Mouse (Mus musculus) small intestine, adult 2 months (tissue): Measurements from ENCODE around the gene St7. TPM values are rescaled to one million over a fixed set of nuclear protein-coding genes. Genes with fewer than 3 reads are reported as not detected.

ENCODE experiments used
- H3K27ac ChIP-seq: fragments of 200-500 bp; 2 replicates; pipeline ENCODE4 v1.5.1; 2012; ENCODE audit warnings: low read depth, low read length, control low read depth, inconsistent platforms; ENCODE audit not compliant: insufficient read depth
- H3K27me3 ChIP-seq: fragments of 200-500 bp; 2 replicates; pipeline ENCODE4 v1.6.1; 2012; ENCODE audit warnings: mild to moderate bottlenecking, moderate library complexity, low read length, inconsistent platforms; ENCODE audit not compliant: control insufficient read depth, insufficient read depth
- H3K36me3 ChIP-seq: fragments of 200-500 bp; 2 replicates; pipeline ENCODE4 v1.6.1; 2012; ENCODE audit warnings: mild to moderate bottlenecking, low read length, control low read depth, inconsistent platforms; ENCODE audit not compliant: control insufficient read depth, insufficient read depth
- H3K4me1 ChIP-seq: fragments of 200-500 bp; 2 replicates; pipeline ENCODE4 v1.6.1; 2012; ENCODE audit warnings: low read length, inconsistent platforms, mixed read lengths; ENCODE audit not compliant: control insufficient read depth, insufficient read depth, insufficient read length
- H3K4me3 ChIP-seq: fragments of 200-500 bp; 2 replicates; pipeline ENCODE4 v1.5.1; 2012; ENCODE audit warnings: low read depth, mild to moderate bottlenecking, control low read depth, inconsistent platforms, low read length, moderate library complexity
- CTCF ChIP-seq: fragments of 200-500 bp; IDR thresholded peaks from 2 replicates; pipeline ENCODE4 v1.5.1; 2012; ENCODE audit warnings: low read depth, mild to moderate bottlenecking, control low read depth, inconsistent platforms, low read length, moderate library complexity, mixed read lengths; ENCODE audit not compliant: insufficient replicate concordance, insufficient read length; ENCODE audit errors: extremely low read depth
- POLR2A ChIP-seq: fragments of 200-500 bp; IDR thresholded peaks from 2 replicates; pipeline ENCODE4 v1.6.1; 2012; ENCODE audit warnings: low read depth, mild to moderate bottlenecking, control low read depth, inconsistent platforms, low read length, moderate library complexity
- WGBS: fragments of 180-500 bp; shearing (Covaris S2); methylation state at CpG from one replicate; pipeline ENCODE4 v1.1.7; 2018; 5-methylcytosine and 5-hydroxymethylcytosine counted together
- polyA plus RNA-seq: library from polyadenylated mRNA; depleted of rRNA; stranded (reverse); fragments of >200 nt; gene quantifications from 2 replicates; pipeline ENCODE4 v1.2.3, GENCODE M21; 2012

Gene St7
- polyA plus RNA-seq, 1 experiment, result 3.3 TPM

DNA sequence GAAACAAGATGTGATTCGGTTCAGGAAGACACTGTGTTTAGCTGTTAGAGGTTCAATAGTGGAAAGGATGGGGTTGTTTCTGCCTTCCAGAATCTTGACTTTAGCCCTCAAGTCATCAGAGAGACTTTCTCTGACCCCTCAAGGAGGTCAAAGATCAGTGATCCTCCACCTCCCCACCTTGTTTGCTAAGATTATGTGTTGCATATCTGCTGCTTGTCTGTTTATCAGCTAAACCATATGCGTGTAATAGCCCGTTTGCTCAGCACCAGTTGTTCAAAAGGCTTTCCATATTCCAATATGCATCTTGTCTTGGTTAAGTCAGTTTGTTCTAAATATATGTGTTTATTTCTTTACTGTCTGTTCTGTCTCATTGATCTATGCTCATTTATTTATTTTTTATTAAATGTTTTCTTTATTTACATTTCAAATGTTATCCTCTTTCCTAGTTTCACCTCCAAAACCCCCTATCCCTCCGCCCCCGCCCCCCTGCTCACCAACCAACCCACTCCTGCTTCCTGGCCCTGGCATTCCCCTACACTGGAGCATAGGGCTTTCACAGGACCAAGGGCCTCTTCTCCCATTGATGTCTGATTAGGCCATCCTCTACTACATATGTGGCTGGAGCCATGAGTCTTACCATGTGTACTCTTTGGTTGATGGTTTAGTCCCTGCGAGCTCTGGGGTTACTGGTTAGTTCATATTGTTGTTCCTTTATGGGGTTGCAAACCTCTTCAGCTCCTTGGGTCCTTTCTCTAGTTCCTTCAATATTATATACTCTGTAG is 84.5 kb downstream of the St7 start:
- H3K4me1 ChIP-seq, result peaks cover 3% of the 10 kb centered on the region
- no peak overlapping the region for H3K27ac ChIP-seq
- TF ChIP-seq POLR2A (no peak), CTCF (no peak)
- no peaks in the 10 kb centered on the region for H3K36me3 ChIP-seq
- WGBS, result 80% methylated on average over 6 of the region's 6 CpGs
- no peaks in the 10 kb centered on the region for H3K27me3 ChIP-seq
- no peak overlapping the region for H3K4me3 ChIP-seq

DNA sequence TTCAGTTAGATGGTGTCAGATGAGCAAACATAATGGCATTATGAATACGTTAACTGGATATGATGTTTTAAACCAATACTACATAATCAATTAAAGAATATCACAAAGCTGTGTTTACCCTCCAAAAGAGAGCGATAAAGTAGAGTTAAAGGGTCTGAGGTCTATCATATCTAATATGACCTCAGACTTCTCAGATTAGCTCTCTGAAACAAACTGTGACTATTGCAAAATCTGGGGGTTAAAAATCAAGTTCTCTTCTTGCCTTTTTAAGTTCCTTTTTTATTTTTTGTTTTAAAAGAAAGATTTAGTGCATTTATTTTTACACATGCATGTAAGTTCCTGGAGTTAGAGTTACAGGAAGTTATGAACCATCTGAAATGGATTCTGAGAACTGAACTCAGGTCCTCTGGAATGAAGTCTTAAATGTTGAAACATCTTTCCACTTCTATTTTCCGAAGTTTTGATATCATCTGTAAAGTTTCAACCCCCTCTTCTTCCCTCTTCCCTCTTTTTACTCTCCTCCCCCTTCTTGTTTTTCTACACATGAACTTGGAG is 86.0 kb downstream of the St7 start:
- no peaks in the 10 kb centered on the region for H3K36me3 ChIP-seq
- no peaks in the 10 kb centered on the region for H3K27me3 ChIP-seq
- TF ChIP-seq POLR2A, result no peak
- TF ChIP-seq CTCF, result no peak
- no peak overlapping the region for H3K4me3 ChIP-seq
- WGBS, result 90% methylated on average over 3 of the region's 3 CpGs
- no peak overlapping the region for H3K27ac ChIP-seq
- peaks cover 3% of the 10 kb centered on the region; the same call in 1 of the 2 replicates for H3K4me1 ChIP-seq

DNA sequence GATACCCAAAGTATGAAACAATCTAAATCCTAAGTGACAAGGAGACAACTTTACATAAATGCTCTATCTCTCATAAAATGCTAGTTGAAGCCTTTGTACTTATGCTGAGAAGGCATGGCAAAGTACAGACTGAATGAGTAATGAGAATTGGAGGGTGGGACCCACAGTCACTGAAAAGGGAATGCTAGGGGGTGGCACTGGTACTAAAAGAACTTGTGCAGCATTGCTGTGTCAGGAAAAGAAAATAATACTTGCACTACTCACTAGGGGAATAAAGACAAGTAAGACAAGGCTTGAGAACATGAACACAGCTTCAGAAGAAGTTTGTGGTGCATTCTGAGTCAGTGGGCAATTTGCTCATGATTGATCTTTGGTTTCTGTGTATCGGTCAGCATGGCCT is 90.8 kb downstream of the St7 start:
- H3K27ac ChIP-seq, result no peak overlapping the region
- no peak for TF ChIP-seq POLR2A
- TF ChIP-seq CTCF, result no peak
- 0 out of 2 replicates have a peak, but pooled peaks cover 2% of the 10 kb centered on the region for H3K4me1 ChIP-seq
- no peaks in the 10 kb centered on the region for H3K36me3 ChIP-seq
- H3K27me3 ChIP-seq, result no peaks in the 10 kb centered on the region
- WGBS, result 97% methylated on average over 1 of the region's 1 CpGs
- no peak overlapping the region for H3K4me3 ChIP-seq

DNA sequence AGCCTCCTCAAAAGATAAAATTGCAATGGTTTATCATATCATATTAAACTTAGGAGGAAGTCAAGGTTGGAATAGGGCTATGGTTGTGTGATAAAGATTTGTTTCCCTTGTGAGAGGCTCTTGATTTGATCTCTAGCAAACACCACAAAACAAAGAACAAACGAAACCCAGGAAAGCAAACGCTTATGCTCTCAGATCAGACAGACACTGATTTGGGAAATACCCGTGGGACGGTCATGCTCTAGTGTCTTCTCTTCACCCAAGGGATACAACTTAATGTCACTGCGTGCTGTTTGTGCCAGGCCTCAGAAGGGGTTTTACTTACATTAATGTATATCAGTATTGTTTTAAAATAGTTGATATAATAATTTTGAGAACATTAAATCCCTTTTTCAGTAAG is 91.8 kb downstream of the St7 start:
- Histone ChIP-seq H3K4me1 (0 out of 2 replicates have a peak, but pooled peaks cover 2% of the 10 kb centered on the region), H3K27me3 (no peaks in the 10 kb centered on the region), H3K27ac (no peak overlapping the region), H3K36me3 (no peaks in the 10 kb centered on the region), H3K4me3 (no peak overlapping the region)
- TF ChIP-seq CTCF (no peak), POLR2A (no peak)
- WGBS, result 68% methylated on average over 5 of the region's 5 CpGs

DNA sequence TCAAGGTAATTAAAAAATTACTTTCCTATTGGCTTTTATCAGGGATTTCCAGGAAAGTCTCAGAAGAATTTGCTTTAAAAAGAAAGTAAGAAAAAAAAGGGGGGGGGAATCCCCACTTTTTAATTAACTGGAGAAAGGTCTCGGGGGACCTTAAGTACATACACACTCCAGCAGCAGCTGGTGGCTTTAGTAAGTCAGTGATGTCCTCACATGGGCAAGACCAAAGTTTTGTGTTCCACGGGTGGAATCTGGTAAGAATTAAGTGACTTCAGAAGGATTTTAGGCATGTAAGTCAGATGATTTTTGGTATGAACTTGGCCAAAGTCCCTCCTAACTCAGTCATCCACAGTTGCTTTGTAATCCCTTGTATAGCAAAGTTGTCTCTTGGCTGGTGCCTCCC is 92.5 kb downstream of the St7 start:
- H3K27me3 ChIP-seq, result no peaks in the 10 kb centered on the region
- no peak for TF ChIP-seq CTCF
- TF ChIP-seq POLR2A, result no peak
- H3K4me3 ChIP-seq, result no peak overlapping the region
- 74% methylated on average over 2 of the region's 2 CpGs for WGBS
- H3K4me1 ChIP-seq, result 0 out of 2 replicates have a peak, but pooled peaks cover 2% of the 10 kb centered on the region
- no peak overlapping the region for H3K27ac ChIP-seq
- no peaks in the 10 kb centered on the region for H3K36me3 ChIP-seq

DNA sequence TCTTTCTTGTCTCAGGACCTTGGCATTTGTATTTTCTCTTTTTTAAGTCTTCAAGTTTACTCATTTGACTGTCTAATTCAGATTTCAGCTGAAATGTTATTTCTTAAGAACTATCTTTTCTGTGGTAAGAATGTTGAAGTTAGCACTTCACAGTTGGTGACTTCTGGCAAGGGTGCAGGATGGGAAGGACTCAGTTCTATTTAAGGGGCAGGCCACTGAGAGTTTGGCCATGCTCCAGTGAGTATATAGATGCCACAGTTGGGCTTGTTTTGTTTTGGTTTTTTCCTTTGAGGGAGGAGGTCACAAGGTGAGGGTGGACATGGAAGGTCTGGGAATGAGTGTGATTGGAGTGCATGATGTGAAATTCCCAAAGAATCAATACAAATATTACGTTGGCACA is 95.1 kb downstream of the St7 start:
- no peak overlapping the region for H3K27ac ChIP-seq
- H3K27me3 ChIP-seq, result no peaks in the 10 kb centered on the region
- H3K4me1 ChIP-seq, result no peaks in the 10 kb centered on the region
- TF ChIP-seq CTCF, result no peak
- TF ChIP-seq POLR2A, result no peak
- no peaks in the 10 kb centered on the region for H3K36me3 ChIP-seq
- no peak overlapping the region for H3K4me3 ChIP-seq
- 60% methylated on average over 1 of the region's 1 CpGs for WGBS

DNA sequence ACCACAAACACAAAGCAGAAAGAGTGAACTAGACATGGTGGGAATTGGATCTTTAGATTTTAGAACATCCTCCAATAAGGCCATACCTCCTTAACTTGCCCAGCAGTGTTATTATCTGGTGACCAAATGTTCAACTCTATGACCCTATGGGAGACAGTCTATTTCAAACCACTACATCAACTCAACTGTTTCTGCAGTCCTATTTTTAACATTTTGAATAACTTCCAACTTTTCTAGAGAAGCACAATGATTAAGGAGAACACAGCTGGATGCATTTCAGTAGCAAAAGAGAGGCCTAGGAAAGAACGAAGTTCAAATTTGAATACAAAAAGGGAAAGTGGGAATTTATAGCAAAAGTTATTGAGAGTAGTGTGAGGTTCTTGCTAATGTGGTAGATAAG is 97.5 kb downstream of the St7 start:
- 78% methylated on average over 1 of the region's 1 CpGs for WGBS
- Histone ChIP-seq H3K4me3 (no peak overlapping the region), H3K4me1 (no peaks in the 10 kb centered on the region; the same call in 1 of the 2 replicates), H3K27me3 (no peaks in the 10 kb centered on the region), H3K36me3 (no peaks in the 10 kb centered on the region), H3K27ac (no peak overlapping the region)
- TF ChIP-seq POLR2A (no peak), CTCF (no peak)

DNA sequence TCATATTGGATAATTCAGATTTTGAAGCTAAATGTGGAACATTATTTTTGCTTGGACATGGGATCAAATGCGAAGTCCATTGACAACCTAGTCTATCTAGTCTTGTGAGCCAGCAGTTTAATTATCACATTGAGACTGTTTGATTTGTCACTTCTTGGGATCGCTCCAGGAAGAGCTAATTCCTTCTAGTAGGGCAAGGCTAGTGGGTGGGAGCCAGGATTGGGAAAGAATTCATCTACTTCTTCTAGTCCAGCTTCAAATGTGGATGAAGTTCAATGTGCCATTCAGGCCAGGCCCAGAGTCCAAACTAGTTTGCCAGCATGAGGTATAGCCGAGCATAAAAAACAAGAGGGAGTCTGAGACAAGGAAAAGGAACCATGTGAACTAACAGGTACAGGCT is 100.7 kb downstream of the St7 start:
- TF ChIP-seq POLR2A, result no peak
- no peak for TF ChIP-seq CTCF
- Histone ChIP-seq H3K36me3 (no peaks in the 10 kb centered on the region), H3K27ac (no peak overlapping the region), H3K4me1 (no peaks in the 10 kb centered on the region; the same call in 1 of the 2 replicates), H3K27me3 (no peaks in the 10 kb centered on the region), H3K4me3 (no peak overlapping the region)
- 43% methylated on average over 3 of the region's 3 CpGs for WGBS
